Mouse (Mus musculus): ENCODE measurements at regions not wholly inside any gene's neighbourhood (a gene's known extent, or its start where the extent isn't known, plus 50 kb on each side); places are given as distances from the start of the nearest gene placed in this dataset.

- Histone ChIP-seq H3K9me3 (ENCODE audit: control insufficient read depth, low read length) (no peaks in the 10 kb centered on the region), H3K27me3 (replicated peaks; ENCODE audit: control insufficient read depth, insufficient read depth, low read length) (no peaks in the 10 kb centered on the region), H3K4me2 (ENCODE audit: low read depth, low read length) (no peak overlapping the region), H3K36me3 (ENCODE audit: control insufficient read depth, insufficient read depth, low read length) (no peaks in the 10 kb centered on the region), H3K4me1 (ENCODE audit: control insufficient read depth, insufficient read depth, low read length) (no peaks in the 10 kb centered on the region), H3K4me3 (ENCODE audit: low read length) (no peak overlapping the region), H3K27ac (ENCODE audit: low read length) (no peak overlapping the region), H3K9ac (ENCODE audit: low read depth, low read length) (no peak overlapping the region)
- ATAC-seq = no peak
- WGBS = 80% methylated on average over 2 of the region's 2 CpGs
Measured at GRCm38 (mm10) chr16:55001661-55002289, 296.0 kb downstream of the Zpld1 start.

- Histone ChIP-seq H3K4me2 (ENCODE audit: low read depth, low read length) (no peak overlapping the region), H3K4me3 (ENCODE audit: low read length) (no peak overlapping the region), H3K4me1 (ENCODE audit: control insufficient read depth, insufficient read depth, low read length) (no peaks in the 10 kb centered on the region), H3K27me3 (replicated peaks; ENCODE audit: control insufficient read depth, insufficient read depth, low read length) (no peaks in the 10 kb centered on the region), H3K36me3 (ENCODE audit: control insufficient read depth, insufficient read depth, low read length) (no peaks in the 10 kb centered on the region), H3K9ac (ENCODE audit: low read depth, low read length) (no peak overlapping the region), H3K27ac (ENCODE audit: low read length) (no peak overlapping the region), H3K9me3 (ENCODE audit: control insufficient read depth, low read length) (no peaks in the 10 kb centered on the region)
- no peak for ATAC-seq
- WGBS = 31% methylated on average over 4 of the region's 4 CpGs
Measured at GRCm38 (mm10) chr16:54991595-54992240, 306.1 kb downstream of the Zpld1 start.

GRCm38 (mm10) chr16:54983759-54984218 lies 314.0 kb downstream of the Zpld1 start:
- H3K9ac ChIP-seq (ENCODE audit: low read depth, low read length) = no peak overlapping the region
- H3K4me3 ChIP-seq (ENCODE audit: low read length) = no peak overlapping the region
- peak overlapping the region; percentile 38; the same call in 1 of the 2 replicates for H3K4me2 ChIP-seq (ENCODE audit: low read depth, low read length)
- H3K27ac ChIP-seq (ENCODE audit: low read length) = no peak overlapping the region
- H3K36me3 ChIP-seq (ENCODE audit: control insufficient read depth, insufficient read depth, low read length) = no peaks in the 10 kb centered on the region
- WGBS = 7% methylated on average over 9 of the region's 9 CpGs
- no peaks in the 10 kb centered on the region for H3K9me3 ChIP-seq (ENCODE audit: control insufficient read depth, low read length)
- H3K27me3 ChIP-seq (replicated peaks; ENCODE audit: control insufficient read depth, insufficient read depth, low read length) = no peaks in the 10 kb centered on the region
- ATAC-seq = no peak
- no peaks in the 10 kb centered on the region for H3K4me1 ChIP-seq (ENCODE audit: control insufficient read depth, insufficient read depth, low read length)

- Histone ChIP-seq H3K36me3 (ENCODE audit: control insufficient read depth, insufficient read depth, low read length) (no peaks in the 10 kb centered on the region), H3K4me1 (ENCODE audit: control insufficient read depth, insufficient read depth, low read length) (no peaks in the 10 kb centered on the region), H3K4me2 (ENCODE audit: low read depth, low read length) (no peak overlapping the region), H3K27me3 (replicated peaks; ENCODE audit: control insufficient read depth, insufficient read depth, low read length) (no peaks in the 10 kb centered on the region), H3K27ac (ENCODE audit: low read length) (no peak overlapping the region), H3K9ac (ENCODE audit: low read depth, low read length) (no peak overlapping the region), H3K9me3 (ENCODE audit: control insufficient read depth, low read length) (no peaks in the 10 kb centered on the region), H3K4me3 (ENCODE audit: low read length) (no peak overlapping the region)
- ATAC-seq = no peak
- WGBS = 78% methylated on average over 6 of the region's 6 CpGs
Measured at GRCm38 (mm10) chr16:54970356-54970755, 327.4 kb downstream of the Zpld1 start.

DNA sequence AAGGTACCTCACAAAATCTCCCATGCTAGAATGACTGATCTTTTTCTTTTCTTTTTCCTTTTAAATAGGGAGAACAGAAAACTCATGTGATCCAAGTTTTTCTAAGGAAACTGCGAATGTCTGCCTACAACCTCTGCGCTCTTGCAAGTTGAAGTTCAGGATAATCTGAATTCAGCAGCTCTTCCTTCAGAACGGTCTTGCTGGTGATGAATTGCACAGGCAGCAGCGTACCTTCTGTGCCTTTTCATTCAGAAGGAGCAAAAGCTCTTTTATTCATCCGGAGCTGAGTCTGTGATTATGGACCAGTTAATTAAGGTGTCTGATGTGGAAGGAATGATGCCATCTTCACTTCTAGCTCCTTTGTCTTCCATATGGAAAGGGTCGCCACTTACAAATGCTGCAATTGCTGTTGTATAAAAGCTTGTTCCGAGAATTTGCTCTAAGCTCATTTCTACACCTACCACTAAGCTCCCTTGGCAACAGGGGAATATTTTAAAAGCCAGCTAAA lies 353.9 kb downstream of the Zpld1 start:
- WGBS = 79% methylated on average over 7 of the region's 7 CpGs

DNA sequence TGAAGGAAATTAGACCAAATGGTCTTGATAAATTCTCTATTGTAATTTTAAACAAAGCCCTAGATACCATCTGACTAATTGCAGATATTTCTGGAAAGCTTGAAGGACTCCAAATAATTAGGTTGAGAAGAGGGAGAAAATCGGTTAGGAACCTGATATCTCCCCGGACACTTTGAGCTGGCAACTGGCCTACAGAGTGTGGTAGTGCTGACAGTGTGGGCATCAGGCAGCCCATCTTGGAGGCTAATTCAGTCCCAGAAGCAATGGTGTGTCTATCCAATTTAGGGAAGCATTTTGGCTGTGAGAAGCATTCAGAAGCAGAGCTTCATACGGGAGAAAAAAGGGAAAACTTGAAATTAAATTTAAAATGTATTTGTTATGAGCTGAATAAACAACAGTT lies 369.5 kb downstream of the Zpld1 start:
- Histone ChIP-seq H3K4me2 (ENCODE audit: low read depth, low read length) (no peak overlapping the region), H3K27ac (ENCODE audit: low read length) (no peak overlapping the region), H3K4me3 (ENCODE audit: low read length) (no peak overlapping the region), H3K9ac (ENCODE audit: low read depth, low read length) (no peak overlapping the region), H3K36me3 (ENCODE audit: control insufficient read depth, insufficient read depth, low read length) (no peaks in the 10 kb centered on the region), H3K9me3 (ENCODE audit: control insufficient read depth, low read length) (no peaks in the 10 kb centered on the region), H3K27me3 (replicated peaks; ENCODE audit: control insufficient read depth, insufficient read depth, low read length) (no peaks in the 10 kb centered on the region), H3K4me1 (ENCODE audit: control insufficient read depth, insufficient read depth, low read length) (no peaks in the 10 kb centered on the region)
- no peak for ATAC-seq
- WGBS = 70% methylated on average over 3 of the region's 3 CpGs

More for the DNA sequence above, 353.9 kb downstream of the Zpld1 start:
- no peak for ATAC-seq
- Histone ChIP-seq H3K4me2 (ENCODE audit: low read depth, low read length) (no peak overlapping the region), H3K9me3 (ENCODE audit: control insufficient read depth, low read length) (no peaks in the 10 kb centered on the region), H3K36me3 (ENCODE audit: control insufficient read depth, insufficient read depth, low read length) (no peaks in the 10 kb centered on the region), H3K27me3 (replicated peaks; ENCODE audit: control insufficient read depth, insufficient read depth, low read length) (no peaks in the 10 kb centered on the region), H3K9ac (ENCODE audit: low read depth, low read length) (no peak overlapping the region), H3K27ac (ENCODE audit: low read length) (no peak overlapping the region), H3K4me1 (ENCODE audit: control insufficient read depth, insufficient read depth, low read length) (no peaks in the 10 kb centered on the region), H3K4me3 (ENCODE audit: low read length) (no peak overlapping the region)

DNA sequence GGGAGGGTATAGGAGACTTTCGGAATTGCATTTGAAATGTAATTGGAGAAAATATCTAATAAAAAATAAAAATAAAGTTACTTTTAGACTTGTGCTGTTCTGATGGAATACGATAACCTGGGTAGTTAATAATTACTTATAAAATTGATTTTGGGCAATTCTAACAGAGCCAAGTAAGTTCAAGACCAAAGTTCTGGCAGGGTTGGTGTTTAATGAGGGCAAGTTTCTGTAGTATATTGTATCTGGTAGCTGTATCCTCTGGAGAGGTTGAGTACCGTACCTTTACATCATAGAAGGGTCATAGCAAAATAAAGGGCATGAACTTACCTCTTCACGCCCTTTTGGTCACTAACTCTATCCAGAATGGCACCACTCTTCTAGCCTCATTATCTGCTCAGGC lies 394.9 kb downstream of the Zpld1 start:
- H3K4me3 ChIP-seq (ENCODE audit: low read length) = no peak overlapping the region
- no peak for ATAC-seq
- no peaks in the 10 kb centered on the region for H3K4me1 ChIP-seq (ENCODE audit: control insufficient read depth, insufficient read depth, low read length)
- no peak overlapping the region for H3K4me2 ChIP-seq (ENCODE audit: low read depth, low read length)
- no peaks in the 10 kb centered on the region for H3K27me3 ChIP-seq (replicated peaks; ENCODE audit: control insufficient read depth, insufficient read depth, low read length)
- H3K9me3 ChIP-seq (ENCODE audit: control insufficient read depth, low read length) = no peaks in the 10 kb centered on the region
- no peak overlapping the region for H3K9ac ChIP-seq (ENCODE audit: low read depth, low read length)
- WGBS = 86% methylated on average over 4 of the region's 4 CpGs
- no peak overlapping the region for H3K27ac ChIP-seq (ENCODE audit: low read length)
- no peaks in the 10 kb centered on the region for H3K36me3 ChIP-seq (ENCODE audit: control insufficient read depth, insufficient read depth, low read length)

GRCm38 (mm10) chr16:54901461-54901860 lies 396.3 kb downstream of the Zpld1 start:
- no peaks in the 10 kb centered on the region for H3K4me1 ChIP-seq (ENCODE audit: control insufficient read depth, insufficient read depth, low read length)
- no peak overlapping the region for H3K4me3 ChIP-seq (ENCODE audit: low read length)
- H3K9me3 ChIP-seq (ENCODE audit: control insufficient read depth, low read length) = no peaks in the 10 kb centered on the region
- H3K36me3 ChIP-seq (ENCODE audit: control insufficient read depth, insufficient read depth, low read length) = no peaks in the 10 kb centered on the region
- no peak overlapping the region for H3K27ac ChIP-seq (ENCODE audit: low read length)
- no peak overlapping the region for H3K4me2 ChIP-seq (ENCODE audit: low read depth, low read length)
- no peak for ATAC-seq
- H3K27me3 ChIP-seq (replicated peaks; ENCODE audit: control insufficient read depth, insufficient read depth, low read length) = no peaks in the 10 kb centered on the region
- WGBS = 70% methylated on average over 1 of the region's 1 CpGs
- H3K9ac ChIP-seq (ENCODE audit: low read depth, low read length) = no peak overlapping the region

DNA sequence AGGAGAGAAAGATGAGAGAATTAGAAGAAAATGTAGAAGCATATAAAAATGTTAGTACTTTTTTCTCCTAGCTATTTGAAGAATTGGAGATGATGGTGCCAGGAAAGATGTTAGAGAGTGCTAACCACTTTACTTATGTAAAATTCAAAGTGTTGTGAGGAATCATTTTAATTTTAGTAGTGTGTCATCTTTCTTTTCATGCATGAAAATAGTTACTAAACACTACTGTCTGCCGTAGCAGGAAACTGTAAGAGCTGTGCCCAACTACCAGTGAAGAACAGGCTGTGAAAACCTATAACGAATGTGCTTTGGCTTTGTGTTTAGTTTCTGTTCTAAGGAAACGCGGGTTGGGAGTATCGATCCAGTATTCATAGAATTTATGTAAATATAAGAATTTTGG lies 403.1 kb downstream of the Zpld1 start:
- no peaks in the 10 kb centered on the region for H3K4me1 ChIP-seq (ENCODE audit: control insufficient read depth, insufficient read depth, low read length)
- H3K27ac ChIP-seq (ENCODE audit: low read length) = no peak overlapping the region
- no peaks in the 10 kb centered on the region for H3K27me3 ChIP-seq (replicated peaks; ENCODE audit: control insufficient read depth, insufficient read depth, low read length)
- H3K9ac ChIP-seq (ENCODE audit: low read depth, low read length) = no peak overlapping the region
- H3K9me3 ChIP-seq (ENCODE audit: control insufficient read depth, low read length) = no peaks in the 10 kb centered on the region
- 81% methylated on average over 5 of the region's 5 CpGs for WGBS
- ATAC-seq = no peak
- H3K36me3 ChIP-seq (ENCODE audit: control insufficient read depth, insufficient read depth, low read length) = no peaks in the 10 kb centered on the region
- no peak overlapping the region for H3K4me2 ChIP-seq (ENCODE audit: low read depth, low read length)
- H3K4me3 ChIP-seq (ENCODE audit: low read length) = no peak overlapping the region
